Mouse (Mus musculus): ENCODE results near the gene Mr1. TPM values are rescaled to one million over a fixed set of nuclear protein-coding genes. Genes with fewer than 3 reads are reported as not detected.

The Mr1 gene
- polyA plus RNA-seq, 1 experiment, result 4.0 TPM

DNA sequence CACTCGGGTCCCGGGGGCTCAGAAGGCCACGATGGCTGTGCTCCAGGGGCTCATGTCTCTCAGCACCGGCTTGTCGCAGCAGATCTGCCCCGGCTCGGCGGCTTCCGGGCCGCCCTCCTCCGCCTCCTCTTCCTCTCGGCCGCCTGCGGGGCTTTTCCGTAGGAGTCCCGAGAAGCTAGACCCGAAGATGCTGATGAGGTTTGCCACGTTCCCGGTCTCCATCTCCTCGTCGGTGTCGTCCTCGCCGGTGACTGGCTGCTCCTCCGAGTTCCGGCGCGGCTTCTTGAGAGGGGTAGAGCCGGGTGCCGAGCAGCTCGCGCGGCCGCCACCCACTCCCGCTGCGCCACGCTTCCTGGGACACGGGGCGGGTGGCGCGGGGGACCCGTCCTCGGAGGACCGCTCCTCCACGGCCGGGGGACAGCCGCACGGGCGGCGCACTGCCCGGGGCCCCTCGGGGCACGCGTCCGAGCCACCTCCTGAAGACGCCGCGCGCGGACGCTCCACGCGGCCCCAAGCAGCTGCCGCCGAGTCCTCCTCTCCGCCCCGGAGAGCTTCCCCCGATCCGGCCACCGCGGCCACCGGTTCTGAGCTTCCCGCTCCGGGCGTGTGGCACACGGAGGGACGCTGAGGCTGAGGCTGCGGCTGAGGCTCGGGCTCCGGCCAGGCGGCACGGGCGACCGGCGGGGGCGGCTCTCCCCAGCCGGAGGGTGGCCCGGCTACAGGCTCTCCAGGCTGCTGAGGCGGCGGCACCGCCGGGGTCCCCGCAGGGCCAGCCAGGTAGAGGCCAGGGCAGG is 47.9 kb downstream of the Mr1 start:
- no peaks in the 10 kb centered on the region; the same call in 1 of the 2 replicates for H3K4me1 ChIP-seq (ENCODE audit: control insufficient read depth, insufficient read depth, low read length)
- WGBS, result under 1% methylated on average over 88 of the region's 93 CpGs
- peak; percentile 52 to 74 for DNase-seq
- peak overlapping the region; percentile 85 for H3K4me3 ChIP-seq (replicated peaks; ENCODE audit: insufficient read depth, low read depth, low read length)
- TF ChIP-seq CTCF (IDR thresholded peaks at IDR 0.05; ENCODE audit: borderline replicate concordance, insufficient read depth, low read depth, low read length) (no peak), POLR2A (IDR thresholded peaks at IDR 0.05; ENCODE audit: borderline replicate concordance, insufficient read depth, low read length) (no peak)
- no peaks in the 10 kb centered on the region for H3K27me3 ChIP-seq (ENCODE audit: control insufficient read depth, insufficient read depth, low read length)
- peak overlapping the region; percentile 36 for H3K27ac ChIP-seq (ENCODE audit: insufficient read depth, low read length)

- Histone ChIP-seq H3K27me3 (ENCODE audit: control insufficient read depth, insufficient read depth, low read length) (no peaks in the 10 kb centered on the region), H3K4me1 (ENCODE audit: control insufficient read depth, insufficient read depth, low read length) (peaks cover 4% of the 10 kb centered on the region), H3K27ac (ENCODE audit: insufficient read depth, low read length) (peak overlapping the region; percentile 36; the same call in 1 of the 2 replicates), H3K4me3 (replicated peaks; ENCODE audit: insufficient read depth, low read depth, low read length) (peak overlapping the region; percentile 85)
- DNase-seq, result no peak
- 1% methylated on average over 33 of the region's 33 CpGs for WGBS
- TF ChIP-seq POLR2A (IDR thresholded peaks at IDR 0.05; ENCODE audit: borderline replicate concordance, insufficient read depth, low read length) (no peak), CTCF (IDR thresholded peaks at IDR 0.05; ENCODE audit: borderline replicate concordance, insufficient read depth, low read depth, low read length) (no peak)
Observed at GRCm38 (mm10) chr1:155097931-155098485, 48.6 kb downstream of the Mr1 start.

GRCm38 (mm10) chr1:155097354-155097753 is 49.3 kb downstream of the Mr1 start:
- Histone ChIP-seq H3K4me3 (replicated peaks; ENCODE audit: insufficient read depth, low read depth, low read length) (no peak overlapping the region), H3K27me3 (ENCODE audit: control insufficient read depth, insufficient read depth, low read length) (no peaks in the 10 kb centered on the region), H3K27ac (ENCODE audit: insufficient read depth, low read length) (no peak overlapping the region), H3K4me1 (ENCODE audit: control insufficient read depth, insufficient read depth, low read length) (peaks cover 10% of the 10 kb centered on the region)
- TF ChIP-seq POLR2A (IDR thresholded peaks at IDR 0.05; ENCODE audit: borderline replicate concordance, insufficient read depth, low read length) (no peak), CTCF (IDR thresholded peaks at IDR 0.05; ENCODE audit: borderline replicate concordance, insufficient read depth, low read depth, low read length) (no peak)
- DNase-seq, result no peak
- WGBS, result 53% methylated on average over 6 of the region's 6 CpGs

- no peak overlapping the region for H3K4me3 ChIP-seq (replicated peaks; ENCODE audit: insufficient read depth, low read depth, low read length)
- H3K27ac ChIP-seq (ENCODE audit: insufficient read depth, low read length), result no peak overlapping the region
- H3K27me3 ChIP-seq (ENCODE audit: control insufficient read depth, insufficient read depth, low read length), result no peaks in the 10 kb centered on the region
- WGBS, result 74% methylated on average over 4 of the region's 4 CpGs
- no peak for DNase-seq
- TF ChIP-seq CTCF (IDR thresholded peaks at IDR 0.05; ENCODE audit: borderline replicate concordance, insufficient read depth, low read depth, low read length), result no peak
- TF ChIP-seq POLR2A (IDR thresholded peaks at IDR 0.05; ENCODE audit: borderline replicate concordance, insufficient read depth, low read length), result no peak
- peaks cover 14% of the 10 kb centered on the region for H3K4me1 ChIP-seq (ENCODE audit: control insufficient read depth, insufficient read depth, low read length)
Observed at GRCm38 (mm10) chr1:155096620-155097261, 49.9 kb downstream of the Mr1 start.

- no peak overlapping the region for H3K27ac ChIP-seq (ENCODE audit: insufficient read depth, low read length)
- TF ChIP-seq CTCF (IDR thresholded peaks at IDR 0.05; ENCODE audit: borderline replicate concordance, insufficient read depth, low read depth, low read length), result no peak
- no peak for TF ChIP-seq POLR2A (IDR thresholded peaks at IDR 0.05; ENCODE audit: borderline replicate concordance, insufficient read depth, low read length)
Observed at GRCm38 (mm10) chr1:155093971-155094707, 52.5 kb downstream of the Mr1 start.

DNA sequence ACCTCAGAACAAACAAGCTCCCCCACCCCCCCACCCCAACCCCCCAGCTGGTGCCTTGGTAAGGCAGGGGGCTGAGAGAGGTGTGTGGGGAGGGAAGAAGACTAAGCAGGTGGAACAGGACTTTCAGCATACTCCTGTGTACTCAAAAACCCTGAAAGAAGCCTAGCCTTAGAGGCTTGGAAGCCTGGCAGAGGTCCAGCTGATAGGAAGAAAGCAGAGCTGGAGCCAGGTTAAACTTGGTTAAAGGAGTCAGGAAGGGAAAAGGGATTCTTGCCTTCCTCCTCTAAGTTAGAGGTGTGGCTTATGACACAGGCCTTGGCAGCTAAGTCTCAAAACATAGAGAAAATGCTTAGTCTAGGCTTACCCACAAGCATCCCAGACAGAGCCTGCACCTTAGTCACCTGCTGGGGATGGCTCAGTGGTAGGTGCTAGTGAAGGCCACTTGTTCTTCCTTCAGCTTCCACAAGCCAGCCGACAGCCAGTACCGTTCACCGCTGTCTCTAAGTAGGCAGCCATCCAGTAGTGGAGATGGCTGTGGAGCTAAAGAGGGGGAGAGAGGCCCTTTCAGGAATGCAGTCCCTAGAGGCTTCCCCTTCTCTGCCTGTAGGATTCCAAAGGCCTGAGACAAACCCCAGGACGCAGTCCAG is 53.3 kb downstream of the Mr1 start:
- Histone ChIP-seq H3K27me3 (ENCODE audit: control insufficient read depth, insufficient read depth, low read length) (no peaks in the 10 kb centered on the region), H3K4me3 (replicated peaks; ENCODE audit: insufficient read depth, low read depth, low read length) (no peak overlapping the region), H3K4me1 (ENCODE audit: control insufficient read depth, insufficient read depth, low read length) (peaks cover 17% of the 10 kb centered on the region), H3K27ac (ENCODE audit: insufficient read depth, low read length) (no peak overlapping the region)
- TF ChIP-seq POLR2A (IDR thresholded peaks at IDR 0.05; ENCODE audit: borderline replicate concordance, insufficient read depth, low read length) (no peak), CTCF (IDR thresholded peaks at IDR 0.05; ENCODE audit: borderline replicate concordance, insufficient read depth, low read depth, low read length) (no peak)
- DNase-seq, result no peak
- 75% methylated on average over 4 of the region's 4 CpGs for WGBS

More at GRCm38 (mm10) chr1:155093971-155094707, 52.5 kb downstream of the Mr1 start:
- DNase-seq, result no peak
- peaks cover 17% of the 10 kb centered on the region for H3K4me1 ChIP-seq (ENCODE audit: control insufficient read depth, insufficient read depth, low read length)
- 78% methylated on average over 9 of the region's 9 CpGs for WGBS
- H3K27me3 ChIP-seq (ENCODE audit: control insufficient read depth, insufficient read depth, low read length), result no peaks in the 10 kb centered on the region
- H3K4me3 ChIP-seq (replicated peaks; ENCODE audit: insufficient read depth, low read depth, low read length), result no peak overlapping the region
